32 mouse cellular contexts compared by ENCODE assay signal in genomic region chr6:24966010-24966682, GRCm38 (mm10). TPM values are rescaled to one million over a fixed set of nuclear protein-coding genes. Genes with fewer than 3 reads are reported as not detected.
A peak's percentile ranks its signal among the peaks of the same experiment; 100 is the strongest.
DNase-seq lines count a peak whose midpoint lies in the region; ATAC-seq and TF ChIP-seq lines count a peak whose summit lies in the region.
"Had no signal": no experiment of that assay in that cellular context is flagged by ENCODE, and none has a peak within 500 bp of the region (broad histone marks: within the 10 kb centered on the region; RNA-seq: fewer than 3 reads in every experiment).

No protein-coding gene starts in this region.

- no peaks in the 10 kb centered on the region for H3K9me3 ChIP-seq in forebrain, postnatal 0 days (ENCODE audit: low read length)
- H3K9me3 ChIP-seq in forebrain, embryonic 13.5 days (replicated peaks), result no peaks in the 10 kb centered on the region
- H3K9me3 ChIP-seq in kidney, embryonic 16.5 days (ENCODE audit: low read length), result no peaks in the 10 kb centered on the region
- H3K9me3 ChIP-seq in lung, embryonic 14.5 days (ENCODE audit: low read depth, low read length), result no peaks in the 10 kb centered on the region
- no peaks in the 10 kb centered on the region for H3K9me3 ChIP-seq in heart, embryonic 12.5 days (replicated peaks)
- H3K9me3 ChIP-seq: embryonic facial prominence, embryonic 12.5 days; forebrain, embryonic 10.5 days; hindbrain, embryonic 10.5 days; hindbrain, embryonic 15.5 days; midbrain, embryonic 10.5 days; midbrain, embryonic 15.5 days; neural tube, embryonic 15.5 days; stomach, embryonic 15.5 days had no signal

- no peak overlapping the region for H3K9ac ChIP-seq in forebrain, postnatal 0 days
- no peak overlapping the region for H3K9ac ChIP-seq in forebrain, embryonic 13.5 days
- no peak overlapping the region for H3K9ac ChIP-seq in kidney, embryonic 16.5 days (replicated peaks; ENCODE audit: low read length)
- no peak overlapping the region for H3K9ac ChIP-seq in lung, embryonic 14.5 days
- H3K9ac ChIP-seq in heart, embryonic 12.5 days, result no peak overlapping the region
- H3K9ac ChIP-seq: embryonic facial prominence, embryonic 12.5 days; hindbrain, embryonic 15.5 days; liver, embryonic 14.5 days; midbrain, embryonic 15.5 days; neural tube, embryonic 15.5 days; stomach, embryonic 15.5 days had no signal

- no peaks in the 10 kb centered on the region for H3K4me1 ChIP-seq in forebrain, postnatal 0 days (ENCODE audit: insufficient read depth)
- H3K4me1 ChIP-seq in forebrain, embryonic 13.5 days, result no peaks in the 10 kb centered on the region
- 0 out of 2 replicates have a peak, but pooled peaks cover 5% of the 10 kb centered on the region for H3K4me1 ChIP-seq in kidney, embryonic 16.5 days (ENCODE audit: insufficient read depth, low read length)
- no peaks in the 10 kb centered on the region for H3K4me1 ChIP-seq in lung, embryonic 14.5 days (ENCODE audit: insufficient read depth)
- no peaks in the 10 kb centered on the region for H3K4me1 ChIP-seq in heart, embryonic 12.5 days (replicated peaks)
- H3K4me1 ChIP-seq: embryonic facial prominence, embryonic 12.5 days; forebrain, embryonic 10.5 days; hindbrain, embryonic 10.5 days; hindbrain, embryonic 15.5 days; midbrain, embryonic 10.5 days; midbrain, embryonic 15.5 days; neural tube, embryonic 15.5 days; stomach, embryonic 15.5 days had no signal

- peak; percentile 68 for DNase-seq in forebrain, postnatal 0 days
- no peak for DNase-seq in kidney, adult 9 months
- peak; percentile 5 for DNase-seq in lung, embryonic 14.5 days
- no peak for DNase-seq in lung, postnatal 10 days
- DNase-seq in brain, adult 2 months (ENCODE audit: low read depth, low spot score), result peak; percentile 60
- DNase-seq: adrenal gland, postnatal 25 days; B cell, adult 2 months; cerebellum, adult 8-10 months; cerebellum, postnatal 36 days; gastrocnemius, postnatal 10 days; heart, postnatal 14 days; kidney, postnatal 10 days; liver; lung, adult 2 months; retina, postnatal 1 day; thymus, postnatal 14 days had no signal

- 45% methylated on average over 2 of the region's 2 CpGs for WGBS in forebrain, postnatal 0 days
- 69% methylated on average over 2 of the region's 2 CpGs for WGBS in forebrain, embryonic 13.5 days
- WGBS in kidney, embryonic 16.5 days, result 71% methylated on average over 2 of the region's 2 CpGs
- 58% methylated on average over 2 of the region's 2 CpGs for WGBS in lung, embryonic 14.5 days
- 66% methylated on average over 2 of the region's 2 CpGs for WGBS in heart, embryonic 12.5 days

- no peak for TF ChIP-seq CTCF in forebrain, postnatal 0 days (IDR thresholded peaks at IDR 0.05; ENCODE audit: low read depth)
- TF ChIP-seq CTCF in lung, embryonic 14.5 days (IDR thresholded peaks at IDR 0.05; ENCODE audit: low read depth), result no peak

- no peak overlapping the region for H3K4me3 ChIP-seq in forebrain, postnatal 0 days (ENCODE audit: low read depth, low read length)
- H3K4me3 ChIP-seq in forebrain, embryonic 13.5 days, result no peak overlapping the region
- no peak overlapping the region for H3K4me3 ChIP-seq in kidney, embryonic 16.5 days (ENCODE audit: low read length)
- H3K4me3 ChIP-seq in lung, embryonic 14.5 days (ENCODE audit: low read depth, low read length), result no peak overlapping the region
- no peak overlapping the region for H3K4me3 ChIP-seq in heart, embryonic 12.5 days
- H3K4me3 ChIP-seq: embryonic facial prominence, embryonic 12.5 days; forebrain, embryonic 10.5 days; hindbrain, embryonic 10.5 days; hindbrain, embryonic 15.5 days; left cerebral cortex, adult 2 months; midbrain, embryonic 10.5 days; midbrain, embryonic 15.5 days; neural tube, embryonic 15.5 days; stomach, embryonic 15.5 days had no signal

- ATAC-seq in forebrain, postnatal 0 days, result peak; percentile 80
- ATAC-seq in forebrain, embryonic 13.5 days, result no peak
- peak; percentile 67 for ATAC-seq in kidney, embryonic 16.5 days (ENCODE audit: low FRiP score, low TSS enrichment)
- ATAC-seq in lung, embryonic 14.5 days (ENCODE audit: insufficient read depth), result no peak
- ATAC-seq in heart, embryonic 12.5 days (ENCODE audit: insufficient number of reproducible peaks, low FRiP score), result no peak
- ATAC-seq: inflammation-experienced regulatory T-cells, adult 6 months; midbrain, embryonic 15.5 days had no signal

- H3K27me3 ChIP-seq in forebrain, postnatal 0 days (ENCODE audit: insufficient read depth, low read length), result no peaks in the 10 kb centered on the region
- H3K27me3 ChIP-seq in forebrain, embryonic 13.5 days, result no peaks in the 10 kb centered on the region
- no peaks in the 10 kb centered on the region for H3K27me3 ChIP-seq in kidney, embryonic 16.5 days (ENCODE audit: insufficient read depth, low read length)
- no peaks in the 10 kb centered on the region for H3K27me3 ChIP-seq in lung, embryonic 14.5 days (ENCODE audit: insufficient read depth, low read length)
- H3K27me3 ChIP-seq in heart, embryonic 12.5 days (replicated peaks), result no peaks in the 10 kb centered on the region
- H3K27me3 ChIP-seq: embryonic facial prominence, embryonic 12.5 days; hindbrain, embryonic 15.5 days; midbrain, embryonic 15.5 days; neural tube, embryonic 15.5 days; stomach, embryonic 15.5 days had no signal

- no peaks in the 10 kb centered on the region for H3K36me3 ChIP-seq in forebrain, postnatal 0 days (ENCODE audit: insufficient read depth)
- no peaks in the 10 kb centered on the region for H3K36me3 ChIP-seq in forebrain, embryonic 13.5 days (ENCODE audit: poor library complexity, severe bottlenecking)
- no peaks in the 10 kb centered on the region for H3K36me3 ChIP-seq in kidney, embryonic 16.5 days (ENCODE audit: insufficient read depth, low read length)
- H3K36me3 ChIP-seq in lung, embryonic 14.5 days (ENCODE audit: insufficient read depth), result no peaks in the 10 kb centered on the region
- no peaks in the 10 kb centered on the region for H3K36me3 ChIP-seq in heart, embryonic 12.5 days
- H3K36me3 ChIP-seq: embryonic facial prominence, embryonic 12.5 days; forebrain, embryonic 10.5 days; hindbrain, embryonic 10.5 days; hindbrain, embryonic 15.5 days; midbrain, embryonic 10.5 days; midbrain, embryonic 15.5 days; neural tube, embryonic 15.5 days; stomach, embryonic 15.5 days had no signal

- no peak overlapping the region for H3K27ac ChIP-seq in forebrain, postnatal 0 days (ENCODE audit: low read depth, low read length)
- no peak overlapping the region for H3K27ac ChIP-seq in forebrain, embryonic 13.5 days
- H3K27ac ChIP-seq in kidney, embryonic 16.5 days (ENCODE audit: low read length), result no peak overlapping the region
- H3K27ac ChIP-seq in lung, embryonic 14.5 days (ENCODE audit: low read depth), result no peak overlapping the region
- H3K27ac ChIP-seq in heart, embryonic 12.5 days (ENCODE audit: poor library complexity, severe bottlenecking), result no peak overlapping the region
- H3K27ac ChIP-seq: embryonic facial prominence, embryonic 12.5 days; forebrain, embryonic 10.5 days; hindbrain, embryonic 10.5 days; hindbrain, embryonic 15.5 days; left cerebral cortex, adult 2 months; liver, embryonic 14.5 days; midbrain, embryonic 10.5 days; midbrain, embryonic 15.5 days; neural tube, embryonic 15.5 days; stomach, embryonic 15.5 days had no signal

- no peak overlapping the region for H3K4me2 ChIP-seq in forebrain, postnatal 0 days (ENCODE audit: low read depth)
- H3K4me2 ChIP-seq in forebrain, embryonic 13.5 days, result no peak overlapping the region
- H3K4me2 ChIP-seq in kidney, embryonic 16.5 days (replicated peaks; ENCODE audit: low read depth, low read length), result no peak overlapping the region
- H3K4me2 ChIP-seq in lung, embryonic 14.5 days, result no peak overlapping the region
- no peak overlapping the region for H3K4me2 ChIP-seq in heart, embryonic 12.5 days
- H3K4me2 ChIP-seq: embryonic facial prominence, embryonic 12.5 days; hindbrain, embryonic 15.5 days; midbrain, embryonic 15.5 days; neural tube, embryonic 15.5 days; stomach, embryonic 15.5 days had no signal

RNA-seq across cellular contexts. Expression of gene Tmem229a, which starts 10.0 kb away (rescaled TPM):
- total RNA-seq in forebrain, postnatal 0 days (2014; rRNA removed), result 9.8 and 13.6 TPM in 2 replicates
- polyA plus RNA-seq in forebrain, postnatal 0 days (2015; fragmentation: Nextera tagmentation; extraction: Ambion mirVana), result 2.5 and 4.1 TPM in 2 replicates
- 0.98 and 1.6 TPM in 2 replicates for polyA plus RNA-seq in forebrain, embryonic 13.5 days (2015; fragmentation: Nextera tagmentation; extraction: Ambion mirVana)
- 10.0 and 11.3 TPM in 2 replicates for polyA plus RNA-seq in kidney, embryonic 16.5 days (2015; fragmentation: Nextera tagmentation; extraction: Ambion mirVana)
- 0.11 and 0.22 TPM in 2 replicates for polyA plus RNA-seq in lung, embryonic 14.5 days (2014; fragmentation: Nextera tagmentation; extraction: Ambion mirVana)
- 0.13 and 0.19 TPM in 2 replicates for polyA plus RNA-seq in heart, embryonic 12.5 days (2016; fragmentation: Nextera tagmentation; extraction: Ambion mirVana)
- total RNA-seq: megakaryocyte progenitor cell, adult 5-6 weeks had no signal
- polyA plus RNA-seq: heart, embryonic 14.5 days had no signal

Comparison
In these comparisons a context has a peak if more than half of its experiments do, and no peak if none do; other contexts are left out.
1. ATAC-seq: peak in forebrain, postnatal 0 days (single experiment) and kidney, embryonic 16.5 days (single experiment); none in forebrain, embryonic 13.5 days (single experiment), lung, embryonic 14.5 days (single experiment) and heart, embryonic 12.5 days (single experiment).
2. DNase-seq: peak in forebrain, postnatal 0 days (single experiment), lung, embryonic 14.5 days (single experiment) and brain, adult 2 months (single experiment); none in kidney, adult 9 months (single experiment) and lung, postnatal 10 days (single experiment).